Mouse (Mus musculus) kidney, postnatal 4 days (tissue): ENCODE measurements at regions not wholly inside any gene's neighbourhood (a gene's known extent, or its start where the extent isn't known, plus 50 kb on each side); places are given as distances from the start of the nearest gene placed in this dataset.

Experiments
- DNase-seq, 2 experiments: peaks; one replicate each; pipeline ENCODE4 v3.0.0; 2021; ENCODE audit warnings: mixed read lengths in 2 of 2

DNA sequence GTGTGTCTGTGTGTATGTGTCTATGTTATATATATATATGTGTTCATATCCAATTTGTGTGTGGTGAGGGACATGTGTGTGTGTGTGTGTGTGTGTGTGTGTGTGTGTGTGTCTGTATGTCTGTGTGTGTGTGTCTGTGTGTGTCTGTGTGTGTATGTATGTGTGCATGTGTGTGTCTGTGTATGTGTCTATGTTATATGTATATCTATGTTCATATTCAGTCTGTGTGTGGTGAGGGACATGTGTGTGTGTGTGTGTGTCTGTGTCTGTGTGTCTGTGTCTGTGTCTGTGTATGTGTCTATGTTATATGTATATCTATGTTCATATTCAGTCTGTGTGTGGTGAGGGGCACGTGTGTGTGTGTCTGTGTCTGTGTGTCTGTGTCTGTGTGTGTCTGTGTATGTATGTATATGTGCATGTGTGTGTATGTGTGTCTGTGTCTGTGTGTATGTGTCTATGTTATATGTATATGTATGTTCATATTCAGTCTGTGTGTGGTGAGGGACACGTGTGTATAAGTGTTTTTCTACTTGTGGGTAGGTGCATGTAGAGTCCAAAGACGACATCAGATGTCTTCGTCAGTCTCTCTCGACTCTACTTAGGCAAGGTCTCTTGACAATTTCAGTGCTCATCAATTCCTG is 370.5 kb upstream of the Slc7a11 start:
- DNase-seq: no peak

- DNase-seq: no peak
Measured at GRCm38 (mm10) chr3:50815716-50816115, 372.3 kb upstream of the Slc7a11 start.

DNA sequence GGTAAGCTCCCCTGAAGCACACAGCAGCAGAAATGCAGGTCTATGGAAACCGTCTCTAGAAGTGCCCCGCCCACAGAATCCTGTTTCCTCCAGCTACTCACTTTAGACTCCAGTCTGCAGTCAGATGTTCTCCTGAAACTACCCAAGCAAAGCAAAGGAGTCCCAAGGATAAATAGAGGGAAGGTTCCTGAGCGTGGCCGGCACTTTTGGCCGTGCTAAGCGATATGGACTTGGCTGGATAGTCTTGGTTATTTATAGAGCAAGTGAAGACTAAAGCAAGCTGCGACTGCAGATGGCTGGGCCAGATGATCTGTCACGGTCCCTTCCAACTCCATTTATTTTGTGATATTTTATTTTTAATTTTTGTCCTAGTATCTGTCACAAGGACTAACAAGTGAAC is 373.1 kb upstream of the Slc7a11 start:
- peak; percentile 11 to 24 for DNase-seq

GRCm38 (mm10) chr3:50817361-50817760 is 373.9 kb upstream of the Slc7a11 start:
- DNase-seq: no peak

- DNase-seq: no peak
Measured at GRCm38 (mm10) chr3:50820776-50821175, 377.4 kb upstream of the Slc7a11 start.

DNA sequence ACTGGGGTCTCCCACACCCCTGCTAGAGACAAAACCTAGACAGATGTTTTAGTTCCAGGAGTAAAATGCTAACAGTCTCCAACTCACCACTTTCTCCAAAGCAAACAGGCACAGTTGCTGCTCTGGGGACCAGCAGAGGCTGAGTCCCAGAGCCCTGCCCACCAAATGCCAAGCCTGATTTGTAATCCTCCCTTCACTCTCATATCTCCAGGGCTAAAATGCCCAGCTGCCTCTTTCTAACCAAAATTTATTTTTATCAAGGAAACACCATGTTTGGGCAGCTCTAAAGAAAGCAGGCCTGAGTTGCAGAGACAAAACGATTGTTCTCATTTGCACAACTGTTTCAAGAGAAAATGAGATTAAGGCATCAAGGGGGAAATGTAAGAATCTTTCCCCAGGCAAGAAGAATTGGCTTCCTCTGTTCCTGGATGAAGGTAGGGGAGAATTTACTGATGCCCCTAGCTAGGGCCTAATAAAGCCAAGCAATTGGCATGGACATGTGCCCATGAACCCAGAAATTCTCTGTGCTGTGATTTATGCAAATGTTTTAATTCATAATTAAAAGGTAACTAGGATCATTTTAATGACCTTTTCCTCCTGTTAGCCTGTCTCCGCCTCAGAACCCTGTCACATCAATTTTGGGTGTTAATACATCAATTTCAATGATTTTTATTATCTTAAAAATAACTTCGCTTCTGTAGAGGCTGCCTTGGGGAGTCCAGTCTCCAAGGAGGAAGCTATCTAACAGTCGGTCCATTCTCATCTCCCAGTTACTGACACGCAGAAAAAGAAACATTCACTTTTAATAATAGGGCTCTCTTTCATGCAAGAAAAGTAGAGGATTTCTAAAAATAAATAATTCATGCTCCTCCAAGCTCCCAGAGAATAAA is 382.4 kb upstream of the Slc7a11 start:
- no peak for DNase-seq

DNA sequence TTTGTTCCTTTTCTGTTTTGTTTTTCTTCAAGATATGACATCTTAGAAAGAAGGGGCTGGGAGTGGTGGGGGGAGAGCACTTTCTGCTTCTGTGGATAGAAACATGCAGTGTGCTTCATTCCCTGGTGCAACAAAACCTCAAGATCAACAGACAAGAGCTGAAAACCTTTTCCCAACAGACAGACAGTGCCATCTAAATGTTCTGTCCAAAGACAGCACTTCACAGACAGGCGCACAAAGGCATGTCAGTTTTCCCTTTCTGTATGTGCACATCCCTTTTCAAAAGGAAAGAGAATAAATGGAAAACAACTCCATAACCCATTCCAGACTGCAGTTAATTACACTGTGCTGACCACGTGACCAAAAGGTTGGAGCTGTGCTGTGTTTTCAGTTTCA is 383.0 kb upstream of the Slc7a11 start:
- no peak for DNase-seq

GRCm38 (mm10) chr3:50829211-50829610 is 385.8 kb upstream of the Slc7a11 start:
- no peak for DNase-seq

- no peak for DNase-seq
Measured at GRCm38 (mm10) chr3:50830446-50830845, 387.0 kb upstream of the Slc7a11 start.

- no peak for DNase-seq
Measured at GRCm38 (mm10) chr3:50830926-50831325, 387.5 kb upstream of the Slc7a11 start.

DNA sequence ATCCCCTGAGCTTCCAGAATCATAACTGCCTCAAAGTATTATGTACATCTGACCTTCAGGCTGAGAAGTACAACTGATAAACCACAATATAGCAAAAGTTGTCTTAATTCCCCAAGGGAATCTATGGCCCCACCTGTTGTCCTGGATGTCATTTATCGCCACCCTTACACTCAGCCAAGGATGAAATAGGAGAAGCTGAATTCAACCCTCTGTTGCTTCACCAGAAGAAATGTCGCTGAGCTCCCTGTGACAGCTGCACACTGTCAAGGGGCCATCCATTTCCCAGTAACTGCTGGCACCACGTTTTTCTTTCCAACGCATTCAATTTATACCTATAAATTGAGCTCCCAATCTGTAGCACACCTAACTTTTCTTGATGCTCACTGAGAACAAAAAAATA is 382.0 kb upstream of the Noct start:
- no peak for DNase-seq

DNA sequence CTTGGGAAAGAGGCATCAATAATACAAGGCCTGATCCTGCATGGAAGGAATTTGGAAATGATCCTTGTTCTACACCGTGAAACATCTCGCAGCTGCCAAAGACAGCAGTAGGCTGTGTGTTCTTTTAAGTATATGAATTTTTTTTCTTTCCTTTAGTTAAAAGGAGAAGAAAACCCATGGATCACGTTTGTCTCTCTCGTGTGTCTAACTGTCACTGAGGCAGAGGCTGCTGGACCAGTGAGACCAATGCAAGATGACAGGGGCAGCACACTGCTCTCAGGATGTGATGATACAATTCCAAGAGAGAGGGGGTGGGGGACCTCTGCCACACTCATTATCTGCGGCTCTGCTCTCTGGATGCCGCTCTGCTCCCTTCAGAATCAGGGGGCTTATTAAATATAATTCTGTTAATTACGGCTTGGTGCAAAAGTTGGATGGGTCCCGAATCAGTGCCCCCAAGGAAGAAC is 379.4 kb upstream of the Noct start:
- no peak for DNase-seq

DNA sequence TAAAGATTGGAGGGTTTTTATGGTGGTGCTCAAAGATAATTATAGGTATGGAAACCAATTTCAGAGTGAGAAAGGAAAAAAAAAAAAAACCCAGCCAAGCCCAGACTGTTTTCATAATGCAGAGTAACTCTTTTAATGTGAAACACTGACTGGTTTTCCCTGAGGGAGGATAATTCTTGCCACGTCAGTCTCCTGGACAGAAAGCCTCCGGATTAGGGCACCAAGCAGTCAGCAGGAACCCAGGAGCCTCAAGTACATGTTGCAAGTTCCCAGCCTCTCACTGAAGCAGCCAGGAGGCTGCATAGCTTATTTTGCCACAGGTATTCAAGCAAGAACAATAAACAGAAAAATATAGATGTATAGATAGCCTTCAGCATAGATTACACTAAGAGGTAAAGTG is 378.9 kb upstream of the Noct start:
- no peak for DNase-seq

DNA sequence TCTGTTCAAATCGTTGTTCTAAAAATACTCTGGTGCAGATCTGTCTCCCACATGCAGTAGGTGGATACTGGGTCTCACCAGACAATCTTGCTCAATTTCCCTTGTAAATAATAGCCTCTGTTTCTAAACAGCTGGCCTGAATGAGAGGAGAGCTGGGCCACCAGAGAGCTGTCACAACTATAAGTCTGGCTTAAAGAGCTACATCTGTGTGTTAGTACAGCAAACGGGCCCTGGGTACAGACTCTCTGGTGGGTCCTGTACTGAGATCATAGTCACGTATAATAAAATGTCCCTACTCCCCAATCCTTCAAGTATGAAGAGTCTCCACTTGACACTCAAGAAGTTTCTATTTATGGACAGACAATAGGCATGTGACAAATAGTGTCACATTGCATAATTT is 375.7 kb upstream of the Noct start:
- no peak for DNase-seq

DNA sequence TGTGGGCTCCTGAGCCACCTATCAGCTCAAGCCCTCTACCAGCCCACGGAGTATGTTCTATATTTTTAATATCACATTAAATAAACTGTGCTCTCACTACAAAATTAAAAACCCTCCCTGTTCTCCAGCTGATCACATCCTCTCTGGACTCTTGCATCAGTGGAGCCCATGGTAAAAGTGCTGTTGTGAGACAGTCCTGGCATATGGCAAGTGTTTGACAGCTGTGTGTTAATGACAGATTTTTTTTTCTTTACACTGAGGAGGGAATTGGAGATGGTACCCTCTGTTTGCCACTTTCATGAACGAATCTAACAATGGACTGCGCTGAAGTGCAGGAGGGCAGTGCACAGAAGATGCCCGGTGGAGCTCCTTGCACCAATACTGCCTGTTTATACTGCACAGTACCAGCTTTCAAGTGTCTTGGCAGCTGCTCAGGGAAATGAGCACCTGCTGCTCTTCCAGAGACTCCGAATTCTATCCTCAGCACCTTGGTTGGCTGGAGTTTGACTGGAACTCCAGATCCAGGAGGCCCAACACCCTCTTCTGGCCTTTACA is 373.1 kb upstream of the Noct start:
- DNase-seq: no peak

DNA sequence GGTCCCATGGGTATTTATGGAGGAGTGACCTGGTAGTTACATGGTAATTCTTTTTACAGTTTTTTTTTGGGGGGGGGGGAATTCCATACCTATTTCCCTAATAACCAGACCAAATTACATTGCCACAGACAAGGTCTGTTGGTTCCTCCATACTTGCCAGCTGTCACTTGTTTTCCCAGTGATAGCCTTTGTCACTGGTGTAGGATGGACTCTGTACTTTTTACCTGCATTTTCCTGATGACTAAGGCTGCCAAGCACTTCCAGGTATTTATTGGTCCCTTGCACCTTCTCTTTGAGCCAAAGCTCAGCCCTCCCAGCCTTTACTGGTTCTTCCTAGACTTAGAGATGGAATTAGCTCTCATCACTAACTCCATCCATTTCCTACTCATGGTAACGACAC is 357.1 kb upstream of the Noct start:
- no peak for DNase-seq

DNA sequence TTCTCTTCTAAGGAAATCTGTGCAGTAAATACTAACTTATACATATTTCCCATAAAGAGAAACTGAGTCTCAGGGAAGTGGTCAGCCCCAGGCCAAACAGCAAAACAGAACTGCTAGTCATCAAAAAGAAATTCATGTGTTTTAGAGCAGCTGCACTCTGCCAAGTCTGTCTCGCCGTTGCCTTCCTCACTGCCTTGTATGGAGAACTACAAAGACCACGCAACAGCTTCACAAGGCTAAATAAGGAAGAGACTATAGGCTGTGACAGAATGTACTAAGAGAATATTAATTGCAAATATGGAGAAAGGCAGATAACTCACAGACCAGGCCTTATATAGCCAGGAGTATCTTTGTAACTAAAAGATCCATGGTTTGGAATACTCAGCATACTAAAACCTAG is 355.0 kb upstream of the Noct start:
- DNase-seq: no peak

DNA sequence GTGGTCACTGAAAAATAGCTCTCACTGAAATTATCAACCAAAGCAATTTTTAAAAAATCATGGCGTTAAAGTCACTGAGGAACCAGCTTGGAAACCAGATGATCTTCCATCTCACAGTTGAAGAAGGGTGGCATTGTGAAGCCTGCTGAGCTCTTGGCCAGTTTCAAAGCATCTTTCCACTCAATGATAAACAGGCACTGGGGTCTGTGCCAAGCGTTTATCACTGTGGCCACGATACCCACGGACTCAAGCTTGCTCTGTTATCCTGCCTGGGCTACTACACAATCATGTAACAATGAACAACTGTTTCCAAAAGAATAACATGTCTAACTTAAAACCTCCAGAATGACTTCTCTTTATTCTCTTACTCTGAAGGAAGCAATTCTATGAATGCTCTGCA is 345.2 kb upstream of the Noct start:
- DNase-seq: no peak

DNA sequence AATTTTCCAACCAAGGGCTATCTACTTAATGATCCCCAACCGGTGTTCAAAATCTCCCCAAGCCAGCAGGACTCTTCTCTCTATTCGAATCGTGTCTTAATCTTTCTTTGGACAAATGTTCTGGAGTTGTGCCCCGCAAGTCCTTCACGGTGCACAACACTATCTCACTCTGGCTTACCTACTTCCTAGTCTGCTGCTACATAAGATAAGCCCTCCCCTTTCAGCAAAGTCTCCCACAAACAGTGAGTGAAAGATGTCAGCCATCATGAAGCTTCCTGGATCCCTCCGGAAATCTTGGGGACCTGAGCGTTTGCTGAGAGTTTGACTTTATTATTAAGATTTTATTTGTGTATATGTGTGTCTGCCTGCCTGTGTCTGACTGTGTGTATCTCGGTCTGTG is 344.7 kb upstream of the Noct start:
- no peak for DNase-seq

DNA sequence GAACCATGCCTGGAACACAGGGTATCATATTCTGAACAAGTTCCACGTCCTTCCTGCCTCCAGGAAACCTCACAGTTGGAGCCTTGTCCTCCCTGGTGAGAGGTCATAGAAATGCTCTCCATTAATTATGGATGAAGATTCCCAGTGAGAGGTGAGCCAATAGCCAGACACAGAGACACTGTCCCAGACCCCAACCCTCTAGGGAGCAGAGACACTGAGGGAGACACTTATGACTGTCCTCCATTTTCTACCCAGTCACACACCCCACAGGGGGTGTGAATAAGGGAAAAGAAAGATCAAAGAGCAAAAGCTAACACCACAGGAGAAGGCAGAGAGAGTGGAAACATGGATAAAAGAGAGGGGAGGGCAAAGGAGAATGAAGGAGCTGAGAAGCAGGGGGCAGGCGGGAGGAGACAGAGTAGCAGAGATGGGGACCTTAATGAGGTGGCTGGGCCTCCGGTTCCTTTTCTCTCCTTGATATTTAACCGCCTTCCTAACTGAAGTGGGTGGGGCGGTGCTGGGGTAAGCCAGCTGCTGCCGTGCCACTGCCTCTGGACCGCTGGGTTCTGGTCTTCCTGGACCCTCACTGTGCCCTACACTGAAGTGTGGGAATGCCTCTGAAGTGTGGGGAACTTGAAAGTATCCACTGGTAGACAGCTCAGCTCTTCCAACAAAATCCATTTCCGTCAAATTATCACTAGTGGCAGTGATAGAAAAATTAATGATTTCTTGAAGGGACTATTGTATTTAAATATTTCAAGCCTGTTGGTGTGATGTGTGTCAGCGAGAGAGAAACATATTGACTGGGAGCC is 342.6 kb upstream of the Noct start:
- DNase-seq: no peak

GRCm38 (mm10) chr3:50882249-50882733 is 342.0 kb upstream of the Noct start:
- DNase-seq: no peak

DNA sequence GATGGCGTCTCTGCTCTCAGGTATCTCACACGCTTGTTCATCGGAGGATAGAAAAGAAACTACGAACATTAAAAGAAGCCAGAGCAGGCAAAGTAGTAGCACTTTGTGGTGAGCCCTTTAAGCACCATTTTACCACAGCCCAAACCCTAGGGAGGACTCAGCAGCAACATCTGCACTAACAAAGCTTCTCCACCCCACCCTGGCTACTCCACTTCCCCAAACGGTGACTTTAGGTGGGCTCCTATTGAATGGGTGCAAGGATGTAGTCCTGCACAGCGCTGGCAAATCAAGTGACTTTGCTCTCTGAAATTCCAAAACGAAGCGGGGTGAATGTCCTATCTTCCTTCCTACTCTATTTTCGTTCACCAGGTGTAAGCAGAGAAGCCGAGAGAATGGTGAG is 337.9 kb upstream of the Noct start:
- DNase-seq: no peak

- DNase-seq: peak; percentile 23 to 33
Measured at GRCm38 (mm10) chr3:50887002-50887401, 337.2 kb upstream of the Noct start.
